Mouse (Mus musculus) olfactory bulb, adult 2 months (tissue): Measurements from ENCODE around the gene Actl6a. TPM values are rescaled to one million over a fixed set of nuclear protein-coding genes. Genes with fewer than 3 reads are reported as not detected.
"Not testable (repeated sequence)": the region's sequence is repeated elsewhere in the genome, so short reads cannot be mapped to it uniquely, and the experiment has no call there.

Experiments
- H3K27ac ChIP-seq: fragments of 200-500 bp; 2 replicates; pipeline ENCODE4 v1.5.1; 2012; ENCODE audit warnings: low read depth, low read length; ENCODE audit not compliant: insufficient read depth
- H3K4me1 ChIP-seq: fragments of 200-500 bp; 2 replicates; pipeline ENCODE4 v1.6.1; 2012; ENCODE audit warnings: low read length; ENCODE audit not compliant: control insufficient read depth, insufficient read depth
- H3K4me3 ChIP-seq: fragments of 200-500 bp; 2 replicates; pipeline ENCODE4 v1.5.1; 2012; ENCODE audit warnings: mild to moderate bottlenecking, low read depth, low read length, moderate library complexity; ENCODE audit not compliant: insufficient read depth
- CTCF ChIP-seq: fragments of 200-500 bp; IDR thresholded peaks from 2 replicates; pipeline ENCODE4 v1.5.1; 2012; ENCODE audit warnings: low read depth, mild to moderate bottlenecking, low read length, moderate library complexity; ENCODE audit not compliant: insufficient read depth
- POLR2A ChIP-seq: fragments of 200-500 bp; IDR thresholded peaks from 2 replicates; pipeline ENCODE4 v1.6.1; 2012; ENCODE audit warnings: mild to moderate bottlenecking, low read depth, low read length, moderate library complexity; ENCODE audit not compliant: insufficient read depth
- WGBS: fragments of 180-500 bp; shearing (Covaris S2); methylation state at CpG from one replicate; pipeline ENCODE4 v1.1.7; 2018; 5-methylcytosine and 5-hydroxymethylcytosine counted together
- polyA plus RNA-seq: library from polyadenylated mRNA; stranded (reverse); fragments of >200 nt; gene quantifications from 2 replicates; pipeline ENCODE4 v1.2.4, GENCODE M21; 2012; ENCODE audit warnings: low replicate concordance; ENCODE audit not compliant: missing spikeins, insufficient read depth, insufficient read length

Gene Actl6a
- polyA plus RNA-seq, 1 experiment: not detected

DNA sequence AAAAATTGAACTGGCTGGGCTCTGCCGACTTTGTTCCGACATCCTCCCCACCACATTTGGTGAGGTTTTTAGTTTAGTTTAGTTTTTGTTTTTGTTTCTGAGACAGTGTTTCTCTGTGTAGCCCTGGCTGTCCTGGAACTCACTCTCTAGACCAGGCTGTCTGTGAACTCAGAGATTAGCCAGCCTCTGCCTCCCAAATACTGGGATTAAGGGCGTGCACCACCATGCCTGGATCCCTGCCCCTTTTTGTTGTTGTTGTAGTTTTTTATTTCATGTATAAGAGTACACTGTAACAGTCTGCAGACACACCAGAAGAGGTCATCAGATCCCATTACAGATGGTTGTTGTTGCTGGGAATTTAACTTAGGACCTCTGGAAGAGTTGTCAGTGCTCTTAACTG lies 16.1 kb upstream of the Actl6a start:
- no peak overlapping the region for H3K27ac ChIP-seq
- H3K4me1 ChIP-seq: peaks cover 2% of the 10 kb centered on the region; the same call in 1 of the 2 replicates
- 84% methylated on average over 3 of the region's 3 CpGs for WGBS
- TF ChIP-seq CTCF (no peak), POLR2A (no peak)
- H3K4me3 ChIP-seq: no peak overlapping the region

DNA sequence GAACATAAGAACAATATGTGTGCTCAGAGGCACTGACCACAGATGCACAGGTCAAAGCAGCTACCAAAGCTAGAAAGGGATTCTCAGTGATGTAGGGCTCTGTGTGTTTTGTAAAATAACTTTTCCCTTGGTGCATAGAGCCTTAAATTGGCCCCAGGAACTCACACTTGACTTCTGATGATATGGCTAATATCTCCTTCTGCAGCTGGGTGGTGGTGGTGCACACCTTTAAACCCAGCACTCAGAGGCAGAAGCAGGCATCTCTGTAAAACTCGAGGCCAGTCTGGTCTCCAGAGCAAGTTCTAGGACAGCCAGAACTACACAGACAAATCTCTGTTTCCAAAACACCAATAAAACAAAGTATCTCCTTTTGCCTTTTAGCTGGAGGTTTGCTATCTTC lies 15.2 kb upstream of the Actl6a start:
- 55% methylated on average over 1 of the region's 1 CpGs for WGBS
- no peak overlapping the region for H3K27ac ChIP-seq

DNA sequence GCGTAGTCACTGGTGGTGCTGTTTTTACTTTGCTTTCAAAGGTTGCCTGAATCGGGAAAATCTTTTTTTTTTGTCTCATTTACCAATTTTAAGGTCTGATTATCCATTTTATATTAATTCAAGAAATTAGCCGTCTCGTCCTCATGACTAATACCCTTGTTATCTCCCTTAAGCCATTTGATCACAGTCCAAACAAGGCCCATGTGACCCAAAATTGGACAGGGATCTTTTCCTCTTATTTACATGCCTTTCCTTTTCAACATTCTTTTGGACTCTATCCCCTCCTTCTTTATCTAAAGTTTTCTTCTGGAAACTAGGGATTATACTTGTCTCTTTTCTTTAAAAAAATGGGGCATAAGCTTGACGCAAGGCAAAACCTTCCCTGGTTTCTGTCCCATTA lies 14.3 kb upstream of the Actl6a start:
- Histone ChIP-seq H3K4me3 (no peak overlapping the region), H3K4me1 (peaks cover 2% of the 10 kb centered on the region; the same call in 1 of the 2 replicates), H3K27ac (no peak overlapping the region)
- TF ChIP-seq CTCF (no peak), POLR2A (no peak)
- 62% methylated on average over 5 of the region's 5 CpGs for WGBS

More for the DNA sequence above, 15.2 kb upstream of the Actl6a start:
- peaks cover 2% of the 10 kb centered on the region; the same call in 1 of the 2 replicates for H3K4me1 ChIP-seq
- TF ChIP-seq CTCF (no peak), POLR2A (no peak)
- H3K4me3 ChIP-seq: no peak overlapping the region

DNA sequence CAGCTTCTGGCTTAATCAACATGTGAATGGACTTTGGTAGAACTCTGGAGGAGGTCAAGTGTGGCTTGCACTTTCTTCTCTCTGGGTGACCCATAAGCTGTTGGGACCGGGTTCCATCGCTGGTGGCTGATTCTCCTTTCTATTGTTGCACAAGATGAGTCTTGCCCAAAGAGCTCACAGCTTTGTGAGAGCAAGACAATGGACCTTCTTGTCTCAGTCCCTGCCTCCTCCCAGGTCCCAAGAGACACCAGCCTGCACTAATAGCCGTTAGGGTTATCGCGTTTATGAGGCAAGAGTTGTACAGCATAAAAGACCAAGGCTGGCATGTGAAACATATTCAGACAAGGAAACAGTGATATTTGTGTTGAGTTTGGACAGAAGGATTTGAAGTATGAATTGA lies 11.9 kb upstream of the Actl6a start:
- Histone ChIP-seq H3K4me3 (no peak overlapping the region), H3K4me1 (no peaks in the 10 kb centered on the region), H3K27ac (no peak overlapping the region)
- 59% methylated on average over 5 of the region's 5 CpGs for WGBS
- TF ChIP-seq POLR2A (no peak), CTCF (no peak)

DNA sequence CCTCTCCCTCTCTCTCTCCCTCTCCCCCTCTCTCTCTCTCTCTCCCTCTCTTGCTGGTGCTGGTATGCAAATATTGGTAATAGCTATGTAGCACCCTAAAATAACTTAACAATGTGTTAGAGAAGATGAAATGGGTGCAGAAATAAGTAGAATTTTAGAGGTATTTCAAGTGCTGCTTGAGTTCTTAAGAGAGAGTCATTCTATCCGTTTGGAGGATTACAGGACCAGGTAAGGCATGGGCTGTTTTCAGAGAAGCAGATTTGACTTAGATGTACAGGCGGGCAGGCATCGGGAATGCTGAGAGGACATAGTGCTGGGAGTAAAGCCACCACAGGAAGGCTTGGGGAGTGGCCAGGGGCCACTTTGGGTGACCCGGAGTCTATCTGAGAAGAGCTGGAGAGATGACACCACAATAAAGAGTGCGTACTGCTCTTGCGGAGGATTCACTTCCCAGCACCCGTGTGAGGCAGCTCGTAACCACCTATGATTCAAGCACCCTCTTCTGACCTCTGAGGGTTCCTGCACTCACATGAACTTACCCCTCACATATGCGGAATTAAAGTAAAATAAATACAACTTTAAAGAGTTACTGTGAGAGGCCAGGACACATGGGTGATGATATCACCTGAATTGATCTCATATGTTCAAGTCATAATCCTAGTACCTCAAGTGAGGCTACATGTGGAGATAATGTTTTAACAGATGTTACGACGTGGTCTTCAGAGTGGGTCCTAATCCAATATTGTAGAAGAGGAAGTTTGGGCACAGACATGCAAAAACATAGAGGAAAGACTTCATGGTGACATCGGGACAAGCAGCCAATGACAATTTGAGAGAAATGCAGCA lies 11.1 kb upstream of the Actl6a start:
- 71% methylated on average over 12 of the region's 12 CpGs for WGBS
- no peaks in the 10 kb centered on the region for H3K4me1 ChIP-seq
- H3K4me3 ChIP-seq: no peak overlapping the region
- no peak for TF ChIP-seq POLR2A
- TF ChIP-seq CTCF: no peak
- no peak overlapping the region for H3K27ac ChIP-seq

DNA sequence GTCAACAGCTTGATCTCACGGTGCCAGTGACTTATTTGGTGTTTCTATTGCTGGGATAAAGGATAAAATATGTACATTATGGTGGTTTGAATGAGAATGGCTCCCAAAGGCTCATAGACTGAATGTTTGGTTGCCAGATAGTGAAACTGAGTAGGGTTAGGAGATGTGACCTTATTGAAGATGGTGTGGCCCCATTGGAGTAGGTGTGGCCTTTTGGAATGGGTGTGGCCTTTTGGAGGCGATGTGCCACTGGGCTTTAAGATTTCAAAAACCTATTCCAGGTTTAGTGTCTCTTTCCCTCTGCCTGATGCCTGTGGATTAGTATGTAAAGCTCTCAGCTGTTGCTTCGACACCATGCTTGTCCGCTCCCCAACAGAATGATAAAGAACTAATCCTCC lies 10.5 kb upstream of the Actl6a start:
- Histone ChIP-seq H3K4me1 (no peaks in the 10 kb centered on the region), H3K27ac (no peak overlapping the region), H3K4me3 (no peak overlapping the region)
- no peak for TF ChIP-seq CTCF
- TF ChIP-seq POLR2A: no peak
- WGBS: 85% methylated on average over 4 of the region's 4 CpGs

DNA sequence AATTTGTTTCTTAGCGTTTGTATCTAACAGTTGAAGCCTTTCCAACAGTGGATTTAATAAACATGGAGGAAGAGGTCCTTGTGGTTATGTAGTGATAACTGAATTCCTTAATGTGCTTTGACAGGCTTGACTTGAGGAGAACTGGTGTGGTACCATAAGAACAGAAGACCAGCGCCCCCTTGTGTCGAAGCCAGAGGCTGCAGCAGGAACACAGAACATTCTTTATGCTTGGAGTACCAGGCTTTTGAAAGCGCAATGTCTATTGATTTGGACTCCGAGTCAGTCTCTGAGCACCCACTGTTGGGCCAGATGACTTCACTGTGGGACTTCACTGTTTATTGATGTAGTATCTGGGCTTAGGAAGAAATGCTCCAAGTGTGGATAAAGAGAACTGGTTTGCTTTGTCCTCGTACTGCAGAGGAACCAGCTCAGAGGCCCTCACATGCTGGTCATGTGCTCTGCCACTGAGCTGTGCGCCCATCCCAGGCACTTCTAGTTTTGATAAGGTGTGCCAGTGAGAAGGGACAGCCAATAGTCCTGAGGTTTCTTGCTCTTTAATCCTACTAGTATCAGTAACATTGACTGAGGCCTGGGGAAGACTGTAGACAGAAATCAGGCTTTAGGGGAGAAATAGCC lies 7.8 kb upstream of the Actl6a start:
- TF ChIP-seq CTCF (no peak), POLR2A (no peak)
- no peaks in the 10 kb centered on the region for H3K4me1 ChIP-seq
- no peak overlapping the region for H3K4me3 ChIP-seq
- H3K27ac ChIP-seq: no peak overlapping the region
- WGBS: 27% methylated on average over 7 of the region's 7 CpGs

DNA sequence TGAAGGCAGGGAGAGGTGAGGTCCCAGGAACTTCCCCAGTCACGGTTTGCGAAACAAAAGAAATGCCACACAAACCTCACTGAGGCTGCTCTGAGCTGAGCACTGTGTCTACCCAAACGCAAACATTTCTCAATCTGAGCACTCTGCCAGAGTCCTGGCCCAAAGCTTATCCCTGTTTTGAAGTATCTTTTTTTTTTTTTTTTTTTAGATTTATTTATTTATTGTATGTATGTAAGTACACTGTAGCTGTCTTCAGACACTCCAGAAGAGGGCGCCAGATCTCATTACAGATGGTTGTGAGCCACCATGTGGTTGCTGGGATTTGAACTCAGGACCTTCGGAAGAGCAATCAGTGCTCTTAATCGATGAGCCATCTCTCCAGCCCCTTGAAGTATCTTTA lies 2.1 kb upstream of the Actl6a start:
- not testable (repeated sequence) for H3K4me1 ChIP-seq, H3K4me3 ChIP-seq, H3K27ac ChIP-seq
- WGBS: 93% methylated on average over 6 of the region's 6 CpGs

DNA sequence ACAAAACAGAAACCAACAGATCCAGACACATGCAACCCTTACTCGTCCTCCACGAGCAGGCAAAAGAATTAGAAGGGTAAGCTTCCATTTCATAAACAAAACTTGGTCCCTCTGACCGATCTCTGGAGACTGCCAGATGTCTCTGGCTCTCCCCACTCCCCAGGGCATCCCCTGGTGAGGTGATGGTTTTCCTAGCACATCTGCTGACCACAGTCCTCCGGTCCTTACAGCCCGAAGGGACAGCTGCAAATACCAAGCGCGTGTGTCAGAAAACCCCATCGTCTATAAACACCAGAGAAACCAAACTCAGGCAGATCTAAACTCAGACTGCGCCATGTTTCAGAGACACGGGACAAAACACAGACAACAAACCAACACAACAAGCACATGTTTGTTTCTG lies 1.5 kb upstream of the Actl6a start:
- WGBS: 90% methylated on average over 10 of the region's 10 CpGs
- H3K4me3 ChIP-seq, H3K4me1 ChIP-seq, H3K27ac ChIP-seq: not testable (repeated sequence)
